Comparison of ENCODE assay signal across 17 mouse cellular contexts in the genomic region with DNA sequence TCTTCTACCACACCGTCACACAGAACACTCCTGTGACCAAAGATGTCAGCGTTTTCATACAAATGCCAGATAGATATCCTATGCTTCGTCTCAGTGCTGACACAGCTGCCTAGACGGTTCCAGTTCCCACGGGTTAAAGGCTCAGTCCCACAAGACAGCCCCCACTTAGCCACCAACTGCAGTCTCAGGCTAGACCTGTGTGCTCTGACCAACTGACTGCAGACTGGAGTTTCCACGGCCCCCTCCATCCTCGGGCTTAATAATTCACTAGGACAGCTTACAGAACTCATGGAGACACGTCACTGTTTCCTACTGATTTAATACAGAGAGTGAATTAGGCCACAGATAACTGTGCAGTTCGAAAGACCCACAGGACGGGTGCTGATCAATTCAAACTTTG.
"Had no signal": no experiment of that assay in that cellular context is flagged by ENCODE, and none has a peak within 500 bp of the region (broad histone marks: within the 10 kb centered on the region; RNA-seq: fewer than 3 reads in every experiment).

No protein-coding gene starts in this region.

- ATAC-seq: midbrain, embryonic 15.5 days had no signal

- H3K4me3 ChIP-seq: hindbrain, embryonic 15.5 days; left cerebral cortex, adult 2 months; liver, embryonic 13.5 days; midbrain, embryonic 12.5 days; midbrain, embryonic 15.5 days; neural tube, embryonic 12.5 days; neural tube, embryonic 15.5 days had no signal

- H3K27ac ChIP-seq: hindbrain, embryonic 15.5 days; left cerebral cortex, adult 2 months; liver, embryonic 13.5 days; macrophage; midbrain, embryonic 12.5 days; midbrain, embryonic 15.5 days; neural tube, embryonic 12.5 days; neural tube, embryonic 15.5 days had no signal

- H3K4me2 ChIP-seq: hindbrain, embryonic 15.5 days; liver, embryonic 13.5 days; midbrain, embryonic 12.5 days; midbrain, embryonic 15.5 days; neural tube, embryonic 12.5 days; neural tube, embryonic 15.5 days had no signal

- H3K9ac ChIP-seq: hindbrain, embryonic 15.5 days; liver, embryonic 13.5 days; midbrain, embryonic 12.5 days; midbrain, embryonic 15.5 days; neural tube, embryonic 12.5 days; neural tube, embryonic 15.5 days had no signal

- H3K36me3 ChIP-seq: hindbrain, embryonic 15.5 days; liver, embryonic 13.5 days; midbrain, embryonic 12.5 days; midbrain, embryonic 15.5 days; neural tube, embryonic 12.5 days; neural tube, embryonic 15.5 days had no signal

- DNase-seq: kidney, adult 8-10 months; layer of hippocampus, postnatal 36 days; liver, embryonic 13.5 days; lung, adult 2 months; right cerebral cortex, adult 18-20 months; right cerebral cortex, postnatal 14 days; right cerebral cortex, postnatal 4 days; thymus, adult 2 months; thymus, postnatal 14 days; thymus, postnatal 4 days had no signal

- H3K27me3 ChIP-seq: hindbrain, embryonic 15.5 days; liver, embryonic 13.5 days; midbrain, embryonic 12.5 days; midbrain, embryonic 15.5 days; neural tube, embryonic 12.5 days; neural tube, embryonic 15.5 days had no signal

- H3K9me3 ChIP-seq: hindbrain, embryonic 15.5 days; liver, embryonic 13.5 days; midbrain, embryonic 12.5 days; midbrain, embryonic 15.5 days; neural tube, embryonic 12.5 days; neural tube, embryonic 15.5 days had no signal

- H3K4me1 ChIP-seq: hindbrain, embryonic 15.5 days; liver, embryonic 13.5 days; midbrain, embryonic 12.5 days; midbrain, embryonic 15.5 days; neural tube, embryonic 12.5 days; neural tube, embryonic 15.5 days had no signal
